Mouse (Mus musculus) brain, embryonic 18.5 days (tissue): ENCODE data around the gene Gm4985.
"Not testable (repeated sequence)": the region's sequence is repeated elsewhere in the genome, so short reads cannot be mapped to it uniquely, and the experiment has no call there.

Source experiments
- DNase-seq: peaks from one replicate; pipeline ENCODE4 v3.0.0-alpha.2; 2012; ENCODE audit warnings: low read depth, low spot score

The Gm4985 gene

GRCm38 (mm10) chrX:23958834-23959233 lies at the start of gene Gm4985:
TSS of gene Gm4985 (minus strand) at chrX:23958934.
- DNase-seq: not testable (repeated sequence)

GRCm38 (mm10) chrX:23954161-23954560 lies 4.6 kb downstream of the Gm4985 start:
- no peak for DNase-seq
